20 mouse cellular contexts compared by ENCODE assay signal in the genomic region with DNA sequence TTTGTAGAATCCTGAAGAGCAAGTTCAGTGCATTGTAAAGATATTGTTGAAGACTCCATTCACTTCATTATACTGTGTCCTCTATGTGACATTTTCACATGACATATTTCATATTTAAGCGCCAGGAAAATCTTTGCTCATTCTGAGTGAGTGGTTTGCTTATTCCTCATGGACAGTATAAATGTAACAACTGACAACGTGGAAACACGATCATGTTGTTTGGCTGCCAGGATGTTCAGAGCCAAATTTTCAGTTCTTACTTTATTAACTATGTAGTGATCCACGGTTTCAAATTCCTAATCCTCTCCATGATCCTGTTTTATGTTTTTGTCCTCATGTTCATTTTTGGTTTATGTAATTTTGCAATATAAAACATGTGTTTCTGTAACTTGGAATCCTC.
"Had no signal": no experiment of that assay in that cellular context is flagged by ENCODE, and none has a peak within 500 bp of the region (broad histone marks: within the 10 kb centered on the region; RNA-seq: fewer than 3 reads in every experiment).

No protein-coding gene starts in this region.

- H3K4me3 ChIP-seq: limb, embryonic 13.5 days; liver, embryonic 13.5 days; megakaryocyte, embryonic 14.5 days; midbrain, embryonic 10.5 days; midbrain, embryonic 13.5 days; myocyte; neural tube, embryonic 13.5 days; stomach, embryonic 15.5 days had no signal

- H3K27ac ChIP-seq: limb, embryonic 13.5 days; liver, embryonic 13.5 days; midbrain, embryonic 10.5 days; midbrain, embryonic 13.5 days; neural tube, embryonic 13.5 days; stomach, embryonic 15.5 days had no signal

- H3K4me2 ChIP-seq: limb, embryonic 13.5 days; liver, embryonic 13.5 days; midbrain, embryonic 13.5 days; neural tube, embryonic 13.5 days; stomach, embryonic 15.5 days had no signal

- H3K9ac ChIP-seq: limb, embryonic 13.5 days; liver, embryonic 13.5 days; midbrain, embryonic 13.5 days; neural tube, embryonic 13.5 days; stomach, embryonic 15.5 days had no signal

- H3K9me3 ChIP-seq: limb, embryonic 13.5 days; liver, embryonic 13.5 days; megakaryocyte, embryonic 14.5 days; midbrain, embryonic 10.5 days; midbrain, embryonic 13.5 days; neural tube, embryonic 13.5 days; stomach, embryonic 15.5 days had no signal

- H3K4me1 ChIP-seq: limb, embryonic 13.5 days; megakaryocyte, embryonic 14.5 days; midbrain, embryonic 10.5 days; midbrain, embryonic 13.5 days; neural tube, embryonic 13.5 days; stomach, embryonic 15.5 days had no signal

- H3K36me3 ChIP-seq: limb, embryonic 13.5 days; liver, embryonic 13.5 days; midbrain, embryonic 10.5 days; midbrain, embryonic 13.5 days; neural tube, embryonic 13.5 days; stomach, embryonic 15.5 days had no signal

- H3K27me3 ChIP-seq: limb, embryonic 13.5 days; liver, embryonic 13.5 days; midbrain, embryonic 13.5 days; neural tube, embryonic 13.5 days; stomach, embryonic 15.5 days had no signal

- DNase-seq: kidney, adult 18-20 months; kidney, adult 9 months; kidney, postnatal 14 days; kidney, postnatal 4 days; left cerebral cortex, postnatal 4 days; liver, embryonic 13.5 days; lung, postnatal 14 days; retina, postnatal 1 day; right cerebral cortex, postnatal 25 days; spleen, adult 18-20 months; thymus, postnatal 25 days had no signal

- ATAC-seq: intestine, embryonic 16.5 days; midbrain, embryonic 13.5 days; midbrain, embryonic 16.5 days had no signal
